8 mouse cellular contexts compared by ENCODE assay signal in genomic region chr15:102331610-102332015, GRCm38 (mm10). TPM values are rescaled to one million over a fixed set of nuclear protein-coding genes. Genes with fewer than 3 reads are reported as not detected.
A peak's percentile ranks its signal among the peaks of the same experiment; 100 is the strongest.
DNase-seq lines count a peak whose midpoint lies in the region; ATAC-seq and TF ChIP-seq lines count a peak whose summit lies in the region.

Gene Myg1 (plus strand): TSS chr15:102331709.

- no peak for TF ChIP-seq POLR2A in thymus, adult 2 months (IDR thresholded peaks at IDR 0.05; ENCODE audit: control insufficient read depth, extremely low read depth, insufficient read depth, low read length, poor library complexity)

- no peak for TF ChIP-seq CTCF in thymus, adult 2 months (IDR thresholded peaks at IDR 0.05; ENCODE audit: borderline replicate concordance, control insufficient read depth, extremely low read depth, insufficient read depth, low read length, poor library complexity)

- ATAC-seq in lung, embryonic 16.5 days (ENCODE audit: low read depth), result peak; percentile 94

- H3K27ac ChIP-seq in lung, embryonic 16.5 days (ENCODE audit: low read length), result peak within 1 kb of the TSS; percentile 81
- no peak within 1 kb of the TSS for H3K27ac ChIP-seq in thymus, adult 2 months (ENCODE audit: control insufficient read depth, insufficient read depth, low read length)

- no peaks in the 10 kb centered on the region for H3K9me3 ChIP-seq in lung, embryonic 16.5 days (ENCODE audit: control insufficient read depth, low read length)

- peak; percentile 76 for DNase-seq in MN1 (ENCODE audit: low spot score)
- peak; percentile 75 for DNase-seq in cerebellum, adult 8-10 months
- DNase-seq in forelimb bud, embryonic 11.5 days (ENCODE audit: low read depth, low spot score), result peak; percentile 83
- DNase-seq in heart, postnatal 4 days, result peak; percentile 82
- peak; percentile 85 for DNase-seq in layer of hippocampus, adult 9-11 months
- peak; percentile 66 for DNase-seq in ovary, adult 18-20 months (ENCODE audit: low spot score)
- peak; percentile 87 for DNase-seq in thymus, adult 2 months

- H3K4me1 ChIP-seq in lung, embryonic 16.5 days (replicated peaks; ENCODE audit: control insufficient read depth, insufficient read depth, low read length), result peaks cover 21% of the 10 kb centered on the region
- peaks cover 15% of the 10 kb centered on the region for H3K4me1 ChIP-seq in thymus, adult 2 months (replicated peaks; ENCODE audit: control insufficient read depth, insufficient read depth, low read length)

- WGBS in lung, embryonic 16.5 days, result under 1% methylated on average over 30 of the region's 30 CpGs
- under 1% methylated on average over 30 of the region's 30 CpGs for WGBS in thymus, adult 2 months

- H3K4me2 ChIP-seq in lung, embryonic 16.5 days (ENCODE audit: low read depth, low read length), result peak within 1 kb of the TSS; percentile 70

- peaks cover 31% of the 10 kb centered on the region for H3K36me3 ChIP-seq in lung, embryonic 16.5 days (ENCODE audit: control insufficient read depth, insufficient read depth, low read length)
- H3K36me3 ChIP-seq in thymus, adult 2 months (ENCODE audit: control insufficient read depth, insufficient read depth, low read length), result no peaks in the 10 kb centered on the region

- peak within 1 kb of the TSS; percentile 76 for H3K4me3 ChIP-seq in lung, embryonic 16.5 days (ENCODE audit: low read length)
- peak within 1 kb of the TSS; percentile 55 for H3K4me3 ChIP-seq in thymus, adult 2 months (ENCODE audit: control insufficient read depth, insufficient read depth, low read length)

- no peaks in the 10 kb centered on the region for H3K27me3 ChIP-seq in lung, embryonic 16.5 days (ENCODE audit: control insufficient read depth, insufficient read depth, low read depth, low read length)
- H3K27me3 ChIP-seq in thymus, adult 2 months (ENCODE audit: control insufficient read depth, insufficient read depth, low read length), result no peaks in the 10 kb centered on the region

- peak within 1 kb of the TSS; percentile 76 for H3K9ac ChIP-seq in lung, embryonic 16.5 days (ENCODE audit: low read length)

RNA-seq across cellular contexts. Expression of gene Myg1, which starts in this region (rescaled TPM):
- 10 to 100 TPM; 31.8 to 37.3 TPM for total RNA-seq in heart, postnatal 4 days (2021)
- polyA plus RNA-seq in lung, embryonic 16.5 days (2015; fragmentation: Nextera tagmentation; extraction: Ambion mirVana), result 98.3 and 101 TPM in 2 replicates
- polyA plus RNA-seq in thymus, adult 2 months (2012; rRNA removed), result 104 and 105 TPM in 2 replicates
